Mouse (Mus musculus) frontal cortex, postnatal 14 days (tissue): ENCODE measurements at regions not wholly inside any gene's neighbourhood (a gene's known extent, or its start where the extent isn't known, plus 50 kb on each side); places are given as distances from the start of the nearest gene placed in this dataset.

Source experiments
- DNase-seq, 2 experiments: peaks; one replicate each; pipeline ENCODE4 v3.0.0; 2022; ENCODE audit warnings: low spot score in 2 of 2

DNA sequence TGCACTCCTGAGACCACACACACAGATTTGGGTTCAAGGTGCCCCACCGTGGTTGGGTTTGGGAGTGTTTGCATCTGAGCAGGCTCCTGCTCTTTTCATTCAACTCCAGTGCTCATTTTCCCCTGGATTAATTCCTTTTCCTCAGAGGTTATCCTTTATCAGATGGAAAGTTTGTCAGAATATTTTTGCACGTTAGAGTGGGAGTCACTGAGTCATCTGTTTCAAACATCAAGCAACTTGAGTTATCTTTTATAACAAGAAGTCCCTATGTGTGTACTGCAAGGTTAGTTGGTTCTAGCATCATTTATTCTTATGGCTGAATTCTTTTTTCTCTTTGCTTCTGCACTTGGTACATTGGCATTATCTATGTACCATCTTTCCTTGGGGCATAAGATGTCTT is 142.8 kb upstream of the Cxcr4 start:
- no peak for DNase-seq

DNA sequence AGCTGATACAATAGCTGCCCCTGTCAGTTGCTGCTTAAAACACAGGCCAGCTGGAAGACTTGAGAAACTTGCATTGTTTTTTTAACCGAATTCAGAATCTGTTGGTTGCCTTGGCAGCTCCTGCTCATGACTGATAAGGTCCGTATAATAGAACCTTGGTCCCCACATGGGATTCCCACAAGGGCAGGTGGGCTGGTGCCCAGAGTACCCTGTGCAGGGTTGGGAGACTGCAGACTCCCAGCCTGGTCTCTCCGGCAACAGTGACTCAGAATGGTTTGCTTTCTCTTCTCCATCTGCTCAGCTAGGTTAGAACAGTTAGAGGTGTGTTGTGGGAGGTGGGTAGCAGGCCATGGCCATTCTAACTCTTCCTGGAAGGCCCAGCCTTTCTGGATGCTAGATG is 139.4 kb upstream of the Cxcr4 start:
- DNase-seq, result no peak

DNA sequence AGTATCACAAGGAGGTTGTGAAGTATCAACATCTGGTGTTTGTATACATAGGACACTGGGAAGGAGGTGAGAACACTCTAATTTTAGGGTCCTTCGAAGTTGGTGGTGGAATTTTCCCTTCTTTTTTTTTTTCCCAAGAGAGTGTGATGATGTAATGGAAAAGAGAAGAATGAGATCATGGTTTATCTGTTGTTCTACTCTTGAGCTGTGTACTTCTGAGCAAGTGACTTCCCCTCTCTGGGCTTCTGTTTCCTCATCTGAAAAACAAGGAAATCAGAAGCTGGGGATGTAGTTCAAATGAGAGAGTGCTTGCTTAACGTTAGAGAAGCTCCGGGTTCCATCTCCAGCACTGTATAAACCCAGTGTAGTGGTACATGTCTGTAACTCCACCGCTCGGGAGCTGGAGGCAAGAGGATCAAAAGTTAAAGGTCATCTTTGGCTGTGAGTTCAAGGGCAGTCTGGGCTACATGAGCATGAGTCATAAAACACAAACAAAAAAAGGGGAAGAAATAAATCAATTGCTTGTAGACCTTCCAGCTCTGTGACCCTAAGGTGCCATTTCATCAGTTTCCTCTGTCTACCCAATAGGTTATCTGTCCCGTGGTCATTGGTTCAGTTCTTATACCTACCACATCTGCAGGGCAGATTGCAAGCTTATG is 132.5 kb upstream of the Cxcr4 start:
- DNase-seq, result no peak

DNA sequence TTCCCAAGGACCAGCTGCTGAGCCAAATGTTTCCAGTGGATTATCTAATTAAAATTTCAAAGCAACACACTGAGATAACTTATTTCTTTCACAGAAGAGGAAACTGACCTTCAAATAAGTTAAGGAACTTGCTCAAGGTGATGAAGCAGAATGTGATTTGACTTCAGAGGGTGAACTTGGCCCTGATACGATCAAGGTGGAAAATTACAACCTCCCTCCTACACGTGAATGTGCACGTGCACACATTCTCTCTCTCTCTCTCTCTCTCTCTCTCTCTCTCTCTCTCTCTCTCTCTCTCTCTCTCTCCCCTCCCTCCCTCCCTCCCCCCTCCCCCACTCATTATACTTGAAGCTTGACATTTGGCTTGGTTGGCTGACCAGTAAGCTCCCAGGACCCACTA is 131.8 kb upstream of the Cxcr4 start:
- DNase-seq, result no peak

DNA sequence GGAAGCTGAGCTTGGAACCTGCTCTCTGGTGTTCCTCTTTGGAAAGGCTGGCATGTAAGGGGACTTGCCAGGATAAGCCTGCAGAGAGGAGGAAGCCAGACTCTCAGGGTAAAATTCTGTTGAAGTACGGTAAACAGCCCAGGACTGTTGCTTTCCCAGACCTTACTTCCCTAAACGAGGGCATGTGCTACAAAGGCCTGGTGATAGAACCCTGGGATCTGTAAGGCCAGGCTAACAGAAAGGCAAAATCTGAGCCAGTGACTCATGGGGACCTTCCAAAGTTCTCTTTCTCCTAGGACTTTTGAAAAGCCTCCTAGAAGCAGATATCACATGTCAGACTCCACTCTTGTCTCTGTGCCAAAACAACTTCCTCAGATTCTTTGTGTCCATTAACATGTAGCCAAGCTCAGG is 130.0 kb upstream of the Cxcr4 start:
- no peak for DNase-seq

DNA sequence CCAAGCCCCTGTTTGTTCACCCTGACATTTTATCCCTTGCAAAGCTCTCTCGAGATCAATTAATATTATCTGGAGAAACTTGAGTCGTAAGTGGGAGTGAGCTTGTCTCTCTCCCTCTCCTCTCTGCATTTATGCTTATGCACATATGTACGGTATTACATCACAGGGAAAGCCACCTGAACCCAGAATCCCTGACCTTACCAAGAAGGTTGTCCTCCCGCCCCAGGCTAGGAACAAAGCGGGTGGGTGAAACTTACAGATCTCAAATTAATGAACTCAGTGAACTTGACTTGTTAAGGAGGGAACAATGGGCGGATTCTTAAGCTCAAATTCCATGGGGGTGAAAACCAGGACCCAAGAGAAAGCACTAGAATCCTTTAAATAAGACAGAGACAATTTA is 122.8 kb upstream of the Cxcr4 start:
- no peak for DNase-seq

DNA sequence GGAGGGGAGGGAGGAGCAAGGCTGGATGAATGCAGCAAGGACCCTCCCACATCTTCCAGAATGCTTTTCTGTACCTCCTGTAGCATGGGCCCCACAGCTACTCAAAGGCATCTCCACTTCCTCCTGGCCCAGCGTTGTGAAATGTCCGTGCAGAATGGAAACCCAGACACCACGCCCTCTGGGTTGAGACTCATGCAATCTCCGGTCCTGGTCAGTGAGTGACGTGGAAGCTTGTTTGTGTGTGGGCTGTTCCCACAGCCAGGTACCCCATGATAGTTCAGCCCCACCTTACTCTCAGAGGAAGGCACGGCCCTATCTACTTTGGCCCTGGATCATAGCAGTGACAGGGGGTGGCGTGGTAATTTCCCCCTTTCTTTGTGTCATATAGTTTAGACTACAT is 120.8 kb upstream of the Cxcr4 start:
- no peak for DNase-seq

DNA sequence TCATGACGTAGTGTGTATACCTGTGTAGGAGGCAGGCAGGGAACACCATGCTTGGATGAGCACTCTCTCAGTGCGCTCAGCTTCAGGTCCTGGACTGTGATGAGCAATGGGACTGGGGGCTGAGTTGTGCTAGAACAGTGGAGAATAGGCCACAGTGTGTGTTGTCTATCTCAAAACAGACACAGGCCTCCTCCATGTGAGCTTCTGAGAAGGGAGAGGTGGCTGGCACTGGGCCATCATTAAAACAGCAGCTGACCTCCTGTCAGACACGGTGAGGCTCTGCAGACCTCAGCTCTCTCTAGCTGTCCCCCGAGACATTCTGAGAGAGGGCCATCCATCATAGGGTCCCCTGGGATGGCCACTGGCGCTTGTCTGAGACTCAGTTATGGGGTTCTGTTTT is 119.0 kb upstream of the Cxcr4 start:
- DNase-seq, result no peak

DNA sequence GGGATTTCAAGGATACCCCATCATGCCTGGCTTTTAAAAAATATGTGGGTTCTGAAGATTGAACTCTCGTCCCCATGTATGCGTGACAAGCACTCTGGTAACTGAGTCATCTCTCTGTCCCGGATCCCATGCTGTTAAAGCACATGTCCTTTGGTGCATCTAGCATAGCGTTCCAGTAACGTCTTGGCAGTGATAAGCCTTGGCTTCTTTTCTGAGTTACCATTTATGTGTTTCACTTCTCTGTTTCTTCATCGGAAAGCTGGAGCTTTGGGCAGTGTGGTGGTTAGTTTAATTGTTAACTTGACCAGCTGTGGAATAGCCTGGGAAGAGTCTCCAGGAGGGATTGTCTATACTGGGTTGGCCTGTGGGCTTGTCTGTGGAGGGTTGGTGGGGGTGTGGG is 115.7 kb upstream of the Cxcr4 start:
- DNase-seq, result no peak

DNA sequence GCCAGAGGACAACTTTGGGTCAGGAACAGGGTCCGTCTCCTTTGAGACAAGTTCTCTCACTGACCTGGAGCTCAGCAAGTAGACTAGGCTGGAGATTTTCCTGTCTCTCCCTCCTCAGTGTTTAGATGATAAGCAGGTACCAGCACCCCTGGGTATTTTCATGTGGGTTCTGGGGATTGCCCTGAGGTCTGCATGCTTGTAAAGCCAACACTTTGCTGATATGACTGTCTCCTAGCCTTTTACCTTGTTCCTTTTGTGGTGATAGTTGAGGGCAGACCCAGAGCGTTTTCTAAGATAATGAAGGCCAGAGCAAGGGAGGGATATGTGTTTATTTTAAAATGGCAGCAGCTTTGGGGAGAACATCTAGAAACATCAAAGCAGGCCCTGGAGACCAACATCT is 114.1 kb upstream of the Cxcr4 start:
- DNase-seq, result no peak

DNA sequence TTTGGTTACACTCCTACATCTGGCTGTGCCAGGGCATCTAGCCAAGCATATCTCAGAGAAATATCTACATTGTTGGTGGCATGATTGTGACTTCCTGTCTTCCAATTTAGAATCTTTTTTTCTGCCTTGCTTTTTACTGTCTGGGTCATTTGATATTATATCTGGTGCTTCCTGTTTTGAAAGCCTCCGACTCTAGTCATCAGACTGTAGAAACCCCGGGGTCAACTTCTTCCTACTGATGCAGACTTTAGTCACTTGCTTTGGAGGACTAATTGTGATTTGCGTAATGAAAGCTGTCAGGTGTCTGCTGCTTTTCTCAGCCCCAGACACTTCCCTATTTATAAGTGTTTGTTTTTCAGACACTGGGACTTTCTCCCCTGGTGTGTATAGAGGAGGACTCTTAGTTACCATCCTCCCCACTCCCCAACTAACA is 113.0 kb upstream of the Cxcr4 start:
- no peak for DNase-seq

DNA sequence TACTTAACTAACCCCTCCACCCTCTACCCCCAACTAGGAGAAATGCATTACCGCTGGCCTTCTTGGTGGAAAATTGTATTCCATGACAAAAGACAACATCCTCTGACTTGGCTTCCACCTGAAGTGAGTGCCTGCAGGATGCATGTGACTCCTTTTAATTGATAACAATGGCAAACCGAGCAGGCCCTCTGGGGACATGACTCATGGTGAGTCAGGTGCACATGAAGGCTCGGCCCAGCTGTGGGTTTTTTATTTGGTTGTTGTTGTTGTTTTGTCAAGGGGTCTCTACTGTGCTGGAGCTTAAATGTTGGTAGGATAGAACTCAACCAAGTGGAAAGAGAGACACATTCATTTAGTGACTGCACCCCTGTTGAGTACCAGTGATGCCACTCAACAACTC is 109.2 kb upstream of the Cxcr4 start:
- DNase-seq, result no peak

DNA sequence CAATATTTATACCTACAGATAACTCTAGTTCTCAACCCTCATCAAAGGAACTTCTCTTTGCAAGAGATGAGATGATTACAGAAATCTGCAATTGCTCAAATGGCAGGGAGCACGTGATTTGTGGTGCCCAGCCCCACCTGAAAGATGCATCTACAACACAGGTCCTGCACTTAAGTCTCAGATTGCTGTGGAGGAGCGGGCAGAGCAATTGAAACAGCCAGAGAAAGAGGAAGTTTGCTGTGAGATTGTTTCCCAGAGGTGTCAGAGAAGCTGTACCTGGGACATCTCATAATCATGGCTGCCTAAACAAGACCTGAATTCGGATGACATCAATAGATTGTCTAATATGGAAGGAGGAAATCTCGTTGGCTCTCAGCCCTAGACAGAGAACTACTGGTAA is 105.9 kb upstream of the Cxcr4 start:
- DNase-seq, result no peak

DNA sequence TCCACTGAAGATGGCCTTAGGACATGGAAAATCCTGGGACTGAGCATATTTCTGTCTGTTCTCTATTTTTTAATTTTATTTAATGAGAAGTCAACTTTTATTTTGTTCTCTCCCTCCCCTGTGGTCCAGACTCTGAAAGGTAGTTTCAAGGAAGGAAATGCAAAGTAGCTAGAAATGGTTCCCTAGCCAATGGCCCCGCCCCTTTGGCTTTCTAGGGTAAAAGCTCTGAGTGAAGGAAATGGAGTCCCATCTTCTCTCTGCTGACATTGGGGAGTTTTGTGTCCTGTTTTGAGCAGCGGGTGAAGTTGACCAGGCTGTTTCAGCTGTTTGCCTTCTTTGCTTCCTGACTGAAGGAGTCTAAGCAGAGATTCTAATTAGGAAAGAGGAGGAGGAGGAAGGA is 103.8 kb upstream of the Cxcr4 start:
- DNase-seq, result no peak

DNA sequence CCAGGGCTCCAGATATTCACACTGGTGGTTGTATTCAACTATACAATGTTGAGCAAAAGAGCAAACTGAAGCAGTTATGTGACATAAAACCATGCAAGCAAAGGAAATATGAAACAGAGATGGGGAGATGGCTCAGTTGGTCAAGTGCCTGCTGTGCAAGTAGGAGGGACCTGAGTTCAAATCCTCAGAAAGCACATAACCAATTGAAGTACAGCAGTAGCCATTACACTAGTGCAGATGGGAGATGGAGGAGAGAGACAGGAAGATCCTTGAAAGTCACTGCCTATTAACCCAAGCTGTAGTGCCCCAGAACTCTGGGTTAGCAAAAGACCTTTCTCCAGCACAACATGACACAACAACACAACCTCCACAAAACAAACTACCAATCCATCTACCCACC is 100.7 kb upstream of the Cxcr4 start:
- DNase-seq, result no peak

DNA sequence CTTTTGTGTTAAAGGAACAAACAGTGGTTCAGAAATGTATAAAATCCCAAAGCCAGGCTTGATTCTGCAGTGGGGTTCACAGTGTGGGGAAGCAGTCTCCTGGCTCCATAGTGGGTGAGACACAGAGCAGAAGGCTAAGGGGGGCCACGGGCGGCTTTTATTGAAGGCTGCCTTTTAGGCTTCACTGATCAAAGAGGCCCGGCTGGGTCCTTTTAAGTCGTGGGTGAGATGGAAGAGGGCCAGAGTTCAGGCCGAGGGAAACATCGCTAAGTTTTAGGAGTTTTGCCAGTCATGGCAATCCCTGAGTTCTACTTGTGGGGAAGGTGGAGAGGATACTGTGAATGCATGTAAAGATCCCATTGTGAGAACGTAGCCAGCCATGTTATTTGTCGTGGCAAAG is 100.2 kb upstream of the Cxcr4 start:
- DNase-seq, result no peak

DNA sequence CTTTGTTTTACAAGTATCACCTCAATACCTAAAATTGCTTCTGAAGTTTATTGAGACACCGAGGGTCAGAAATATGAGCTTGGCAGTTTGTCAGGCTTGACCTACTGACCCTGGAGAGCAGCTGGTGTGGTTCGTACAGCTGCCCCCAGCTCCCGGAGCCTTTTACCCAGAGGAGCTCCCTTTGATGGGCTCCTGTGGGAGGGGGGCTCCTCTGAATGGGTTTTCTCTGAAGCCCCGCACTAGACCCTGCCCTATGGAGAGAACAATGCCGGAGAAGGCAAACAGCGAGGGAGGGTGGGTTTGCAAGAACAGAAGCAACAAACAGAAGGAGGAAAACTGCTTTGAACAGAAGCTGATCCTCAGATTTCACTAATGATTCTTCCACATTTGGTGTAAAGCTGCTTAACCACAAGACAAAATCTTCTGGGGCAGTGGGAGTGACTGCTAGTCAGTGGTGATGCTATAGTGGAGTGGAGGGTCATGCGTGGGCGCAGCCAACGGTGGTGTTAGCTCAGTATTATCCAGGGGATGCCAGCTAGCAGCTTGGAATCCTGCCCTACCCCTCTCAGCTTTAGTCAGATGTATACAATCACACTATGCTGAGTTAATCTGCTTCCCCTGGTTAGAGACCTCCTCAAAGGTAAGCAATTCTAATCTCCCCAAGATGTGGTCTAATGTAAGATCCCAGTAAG is 95.3 kb upstream of the Cxcr4 start:
- no peak for DNase-seq

DNA sequence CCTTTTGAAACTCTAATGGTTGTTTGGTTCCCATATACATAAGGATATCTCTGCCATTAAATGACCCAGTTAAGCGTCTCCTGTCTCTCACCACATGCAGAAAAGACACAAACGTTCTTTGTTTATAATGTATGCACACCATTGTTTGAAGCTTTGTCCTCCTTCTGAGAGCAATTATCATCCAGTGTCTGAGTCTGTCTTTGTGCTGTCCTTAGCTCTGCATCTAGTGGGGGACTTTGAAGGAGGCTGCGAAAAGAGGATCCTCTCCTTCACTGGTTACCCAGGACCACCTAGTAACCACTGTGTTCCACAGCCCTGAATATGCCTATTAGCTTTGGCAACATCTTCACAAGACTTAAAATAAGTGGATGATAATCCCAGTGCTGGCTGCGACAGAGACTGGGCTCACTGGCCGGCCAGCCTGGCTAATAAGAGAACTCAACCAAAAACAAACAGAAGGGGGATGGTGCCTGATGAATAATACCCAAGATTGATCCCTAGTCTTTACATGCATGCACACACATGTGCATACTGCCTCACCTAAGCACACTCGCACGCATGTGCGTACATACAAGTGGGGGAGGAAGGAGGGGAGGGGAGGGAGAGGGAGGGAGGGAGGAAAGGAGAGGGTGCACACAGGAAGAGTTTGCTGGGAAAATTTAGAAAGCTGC is 93.5 kb upstream of the Cxcr4 start:
- DNase-seq, result no peak

DNA sequence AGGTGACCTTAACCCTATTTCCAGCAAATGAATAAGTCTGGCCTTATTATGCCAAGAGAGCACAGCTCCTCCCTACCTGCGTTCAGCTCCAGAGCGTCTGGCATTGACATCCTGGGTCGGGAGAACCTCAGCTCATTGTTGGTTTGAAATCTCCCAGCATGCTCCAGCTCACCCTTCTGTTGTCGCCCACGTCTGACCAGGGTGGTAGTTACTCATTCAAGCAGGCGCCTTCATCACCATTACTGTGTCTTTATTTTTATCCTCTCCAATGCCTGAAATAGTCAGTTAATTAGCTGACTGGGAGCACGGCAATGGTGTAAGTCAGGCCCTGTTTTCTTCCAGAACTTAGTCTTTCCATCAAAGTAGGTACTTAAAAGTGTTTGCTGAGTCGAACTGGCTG is 90.8 kb upstream of the Cxcr4 start:
- DNase-seq, result no peak

DNA sequence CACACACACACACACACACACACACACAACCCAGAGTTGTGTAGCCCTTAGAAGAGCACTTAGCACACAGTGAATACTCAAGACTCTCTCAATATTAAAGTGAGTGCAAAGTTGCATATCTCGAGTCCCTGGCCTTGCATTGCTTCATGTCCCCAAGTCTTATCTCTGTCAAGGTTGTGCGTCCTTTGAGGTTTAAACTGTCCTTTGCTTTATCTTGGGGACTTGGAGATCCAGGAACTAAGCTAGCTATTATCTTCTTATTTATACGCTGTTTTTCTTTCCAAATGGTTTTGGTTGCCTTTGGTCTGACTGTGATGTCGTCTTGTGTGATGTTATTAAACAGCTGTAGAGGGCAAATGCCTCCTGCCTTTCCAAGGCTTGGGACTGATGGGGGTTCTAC is 89.2 kb upstream of the Cxcr4 start:
- DNase-seq, result no peak

DNA sequence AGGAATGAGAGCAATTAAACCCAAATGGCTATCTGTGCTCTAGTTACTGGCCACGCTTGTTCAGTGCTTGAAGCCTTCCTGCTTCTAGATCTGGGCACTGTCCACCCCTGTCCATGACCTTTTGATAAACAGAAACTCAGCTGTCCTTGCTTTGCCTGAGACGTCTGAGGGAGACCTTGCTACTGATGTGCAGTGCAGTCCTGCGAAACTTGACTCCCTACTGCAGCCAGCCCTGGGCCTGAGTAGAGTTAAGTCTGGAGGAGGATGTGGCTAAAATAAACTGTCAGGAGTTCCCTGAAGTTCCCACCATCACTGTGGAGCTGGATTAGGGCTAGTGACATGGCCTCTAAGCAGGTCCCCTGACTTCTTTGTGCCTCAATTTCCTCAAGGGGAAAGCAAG is 88.4 kb upstream of the Cxcr4 start:
- no peak for DNase-seq

DNA sequence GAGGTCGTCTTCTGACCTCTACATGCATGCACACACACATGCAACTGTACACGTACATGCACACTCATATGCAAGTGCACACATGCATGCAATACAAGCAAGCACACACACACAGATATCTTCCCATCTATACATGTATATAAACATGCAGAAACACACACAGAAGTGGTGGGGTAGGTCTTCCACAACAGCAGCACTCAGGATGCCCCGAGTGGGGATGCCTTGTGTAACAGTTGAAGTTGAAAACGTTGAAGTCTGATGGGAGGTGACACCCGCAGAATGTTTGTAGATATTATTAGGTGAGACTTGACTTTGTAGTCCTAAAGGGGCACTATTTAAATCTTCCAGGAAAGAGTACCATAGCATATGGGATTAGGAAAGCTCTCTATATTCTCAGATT is 87.9 kb upstream of the Cxcr4 start:
- DNase-seq, result no peak
